Mouse (Mus musculus) thymus, postnatal 14 days (tissue): ENCODE data around the gene Nexn.
"Not testable (repeated sequence)": the region's sequence is repeated elsewhere in the genome, so short reads cannot be mapped to it uniquely, and the experiment has no call there.

Source experiments
- DNase-seq: peaks from one replicate; pipeline ENCODE4 v3.0.0; 2021

The Nexn gene

GRCm38 (mm10) chr3:152266036-152266421 is at the start of gene Nexn:
TSS of gene Nexn (minus strand) at chr3:152266350.
- no peak for DNase-seq

DNA sequence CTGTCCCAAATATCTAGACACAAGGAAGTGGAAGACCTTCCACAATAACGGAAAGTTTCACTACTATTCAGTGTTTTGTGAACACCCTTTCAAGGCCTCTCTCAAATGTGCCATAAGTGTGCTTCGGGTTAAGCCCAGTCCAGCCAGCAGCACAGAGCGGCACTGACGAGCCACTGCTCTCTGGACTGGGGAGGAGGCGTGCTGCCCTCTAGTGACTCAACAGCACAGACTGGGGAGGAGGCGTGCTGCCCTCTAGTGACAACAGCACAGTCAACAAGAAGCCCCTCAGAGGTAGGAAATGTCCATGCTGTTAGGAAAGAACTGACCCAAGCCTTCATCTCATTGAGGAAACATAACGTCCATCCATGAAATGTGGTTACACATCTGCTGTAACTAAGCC is 49.5 kb upstream of the Nexn start:
- peak; percentile 80 for DNase-seq

GRCm38 (mm10) chr3:152314666-152315065 is 48.5 kb upstream of the Nexn start:
- not testable (repeated sequence) for DNase-seq

- DNase-seq: no peak
These were observed 43.1 kb upstream of the Nexn start for GRCm38 (mm10) chr3:152309250-152309645.

GRCm38 (mm10) chr3:152308485-152309249 is 42.5 kb upstream of the Nexn start:
- no peak for DNase-seq

GRCm38 (mm10) chr3:152305971-152306370 is 39.8 kb upstream of the Nexn start:
- DNase-seq: no peak

DNA sequence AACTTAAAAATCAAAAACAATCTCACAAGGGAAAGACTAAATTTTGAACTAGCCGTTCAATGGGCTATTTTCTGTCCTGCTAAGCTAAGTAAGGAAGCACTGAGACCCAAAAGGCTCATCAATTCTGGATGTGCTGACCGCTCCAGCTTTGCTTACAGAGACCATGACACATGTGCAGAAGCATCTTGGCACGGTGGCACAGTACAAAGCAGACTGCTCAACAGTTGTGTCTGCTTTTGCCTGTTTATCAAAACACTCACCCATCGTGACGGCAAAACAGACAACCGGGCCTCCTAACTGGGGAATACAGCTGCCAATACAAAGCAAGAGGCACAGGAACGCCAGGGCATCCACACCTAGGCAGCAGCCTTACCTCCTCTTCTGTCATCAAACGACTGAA is 38.9 kb upstream of the Nexn start:
- DNase-seq: no peak

DNA sequence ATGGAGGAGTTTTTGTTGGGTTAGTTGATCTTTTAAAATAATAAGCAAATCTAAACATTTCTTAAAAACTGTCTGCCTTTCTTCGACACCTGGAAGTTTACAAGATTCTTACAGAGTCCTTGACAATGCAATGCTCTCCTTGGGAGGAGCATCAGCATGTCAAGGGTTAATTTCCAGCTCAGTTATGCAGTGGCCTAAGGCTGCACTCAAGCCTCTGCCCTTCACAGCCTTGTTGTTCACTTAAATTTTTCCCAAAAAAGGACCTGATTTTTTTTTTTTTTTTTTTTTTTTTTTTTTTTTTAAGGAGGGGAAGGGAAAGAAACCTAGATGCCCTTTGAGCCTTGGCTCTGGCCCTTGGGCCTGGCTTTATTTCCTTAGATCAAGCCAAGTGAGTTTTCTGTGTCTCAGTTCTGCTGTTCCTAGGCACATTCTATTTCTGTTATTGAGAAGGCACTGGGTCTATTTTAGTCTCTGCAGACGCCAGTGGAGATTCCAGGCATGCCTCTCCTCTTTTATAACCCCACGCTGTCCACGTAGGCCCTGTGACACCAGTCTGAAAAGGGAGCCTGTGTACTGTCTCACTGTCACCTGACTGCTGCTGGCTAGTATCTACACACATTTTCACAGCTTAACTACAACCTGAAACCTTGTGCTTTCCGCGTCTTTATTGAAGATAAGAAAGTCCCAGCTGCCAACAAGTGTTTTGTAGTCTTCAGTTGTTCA is 38.1 kb upstream of the Nexn start:
- DNase-seq: no peak

GRCm38 (mm10) chr3:152302991-152303390 is 36.8 kb upstream of the Nexn start:
- no peak for DNase-seq

GRCm38 (mm10) chr3:152300376-152301337 is 34.5 kb upstream of the Nexn start:
- no peak for DNase-seq

GRCm38 (mm10) chr3:152295896-152296295 is 29.7 kb upstream of the Nexn start:
- no peak for DNase-seq

DNA sequence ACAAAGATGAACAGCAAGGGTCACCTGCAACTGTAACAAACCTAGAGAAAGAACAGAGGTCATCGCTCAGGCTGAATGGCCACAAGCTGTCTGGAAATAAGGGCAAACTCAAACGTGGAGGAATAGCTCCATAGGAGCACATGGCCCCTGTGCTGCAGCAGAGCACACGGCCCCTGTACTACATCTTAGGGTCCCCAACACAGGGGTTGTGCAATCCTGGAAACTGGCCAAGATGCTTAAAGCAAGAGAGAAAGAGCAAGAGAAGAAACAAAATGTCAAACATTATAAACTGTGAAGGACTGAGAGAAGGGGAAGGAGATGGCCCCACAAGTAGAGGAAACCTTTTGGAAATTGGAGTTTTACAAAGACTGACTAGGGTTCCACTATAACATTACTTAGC is 28.2 kb upstream of the Nexn start:
- no peak for DNase-seq

DNA sequence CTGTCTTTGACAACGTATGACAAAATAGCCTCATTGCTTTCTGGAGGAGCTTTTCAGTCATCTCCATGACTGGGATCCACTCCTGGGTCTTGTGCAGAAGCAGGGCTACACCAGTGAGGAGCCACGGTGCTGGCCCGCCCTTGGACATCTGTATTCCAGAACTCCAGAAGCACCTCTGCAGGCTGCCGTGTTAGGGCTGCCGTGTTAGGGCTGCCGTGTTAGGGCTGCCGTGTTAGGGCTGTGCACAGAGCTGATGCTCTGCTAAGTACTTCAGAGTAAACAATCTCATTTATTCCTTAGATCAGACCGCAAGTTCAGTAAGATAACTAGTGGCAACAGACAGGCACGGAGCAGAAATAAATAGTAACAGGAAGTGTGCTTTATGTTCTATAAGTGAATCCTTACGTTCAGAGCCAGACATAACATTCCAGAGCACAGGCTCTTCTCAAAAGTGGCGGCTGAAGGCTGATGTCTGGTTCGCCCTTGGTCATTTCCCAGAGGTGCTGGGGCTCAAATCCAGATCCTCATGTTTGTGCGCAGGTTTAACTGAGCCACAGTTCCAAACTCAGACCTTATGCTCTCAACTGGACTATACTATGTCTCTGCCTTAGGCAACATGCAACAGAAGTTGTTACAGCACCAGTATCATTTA is 27.5 kb upstream of the Nexn start:
- no peak for DNase-seq

DNA sequence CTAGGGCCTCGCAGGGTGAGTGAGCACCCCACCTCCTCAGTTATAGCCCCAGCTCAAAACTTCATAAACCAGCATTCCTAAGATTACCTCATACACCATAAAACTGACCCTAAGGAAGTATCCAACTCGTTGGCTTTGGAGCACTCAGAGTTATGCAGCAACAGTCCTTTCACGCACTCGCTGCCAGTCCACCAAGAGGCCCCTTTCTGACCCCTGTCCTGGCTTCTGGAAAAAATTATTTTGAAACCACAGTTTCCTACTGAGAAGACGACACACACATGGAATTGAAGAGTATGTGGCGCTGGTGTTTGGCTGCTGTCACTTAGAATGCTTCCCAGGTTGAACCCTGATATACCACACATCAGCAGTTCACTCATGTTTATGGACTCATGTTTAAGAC is 25.7 kb upstream of the Nexn start:
- DNase-seq: no peak

DNA sequence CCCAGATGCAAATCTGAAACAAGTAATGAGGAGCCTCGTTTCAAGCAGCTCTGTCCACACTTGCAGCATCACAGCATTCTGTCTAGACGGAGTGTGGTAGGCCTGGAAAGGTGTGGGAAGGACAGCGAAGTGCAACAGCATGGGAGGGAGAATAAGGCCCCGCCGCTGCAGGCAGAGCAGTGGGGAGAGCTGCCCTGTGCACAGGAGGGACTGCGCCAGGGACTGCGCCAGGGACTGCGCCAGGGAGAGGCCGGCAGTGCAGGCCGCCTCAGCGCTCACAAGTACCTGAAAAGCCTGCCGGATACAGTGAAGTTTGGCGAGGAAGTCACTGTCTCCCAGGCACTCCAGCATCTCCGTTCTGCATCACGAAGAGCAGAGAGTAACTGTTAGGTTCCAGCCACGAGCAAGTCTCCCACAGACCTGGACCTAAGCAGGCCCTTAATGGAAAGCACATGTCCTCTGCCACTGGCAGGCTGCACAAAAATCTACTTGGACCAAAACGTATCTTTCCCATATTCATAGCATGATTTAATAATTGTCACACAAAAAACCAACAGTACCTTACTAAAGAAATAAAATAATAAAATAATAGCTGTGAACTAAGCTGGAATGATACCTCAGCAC is 24.1 kb upstream of the Nexn start:
- no peak for DNase-seq

GRCm38 (mm10) chr3:152288740-152289139 is 22.6 kb upstream of the Nexn start:
- DNase-seq: no peak

- DNase-seq: no peak
These were observed 22.1 kb upstream of the Nexn start for GRCm38 (mm10) chr3:152288276-152288675.

GRCm38 (mm10) chr3:152287810-152288209 is 21.7 kb upstream of the Nexn start:
- DNase-seq: no peak

- DNase-seq: no peak
These were observed 18.6 kb upstream of the Nexn start for GRCm38 (mm10) chr3:152284759-152285158.

GRCm38 (mm10) chr3:152284306-152284705 is 18.2 kb upstream of the Nexn start:
- DNase-seq: no peak

- no peak for DNase-seq
These were observed 16.0 kb upstream of the Nexn start for GRCm38 (mm10) chr3:152282126-152282525.

GRCm38 (mm10) chr3:152278431-152278830 is 12.3 kb upstream of the Nexn start:
- no peak for DNase-seq
